Mouse (Mus musculus) CH12.LX (cell line): ENCODE data around the gene Ccdc148. TPM values are rescaled to one million over a fixed set of nuclear protein-coding genes. Genes with fewer than 3 reads are reported as not detected.

Experiments
- DNase-seq: peaks from one replicate; pipeline ENCODE4 v3.0.0-alpha.2; 2013; ENCODE audit errors: extremely low read depth
- H3K27ac ChIP-seq: 2 replicates; pipeline ENCODE4 v1.5.1; 2012; ENCODE audit warnings: low read depth, mild to moderate bottlenecking, control low read depth, moderate library complexity; ENCODE audit not compliant: insufficient read depth
- H3K27me3 ChIP-seq: replicated peaks from 2 replicates; pipeline ENCODE3; 2012; ENCODE audit warnings: inconsistent platforms
- H3K36me3 ChIP-seq, 2 experiments: replicated peaks in 1 of 2; 2 replicates each; pipeline versions ENCODE3 to v1.6.1; 2012; ENCODE audit warnings: inconsistent platforms in 1 of 2, low read length in 1 of 2, mild to moderate bottlenecking in 1 of 2, mixed read lengths in 1 of 2, moderate library complexity in 1 of 2; ENCODE audit not compliant: control insufficient read depth in 1 of 2, insufficient read depth in 1 of 2
- H3K4me1 ChIP-seq, 2 experiments: 2 replicates each; pipeline ENCODE4 v1.6.1; 2012; ENCODE audit warnings: inconsistent platforms in 1 of 2, moderate library complexity in 1 of 2; ENCODE audit not compliant: insufficient read depth in 2 of 2, control insufficient read depth in 1 of 2
- H3K4me2 ChIP-seq: 2 replicates; pipeline ENCODE4 v1.6.1; 2012; ENCODE audit warnings: low read depth, mild to moderate bottlenecking, control low read depth; ENCODE audit not compliant: poor library complexity, insufficient read depth, severe bottlenecking
- H3K4me3 ChIP-seq, 3 experiments: fragments of 150-350 bp in 1 of 3; sonication (generic) in 1 of 3; replicated peaks in 1 of 3; 2 replicates each; pipeline versions ENCODE3 to v1.5.1; 2011 to 2012; ENCODE audit warnings: low read depth in 2 of 3, low read length in 2 of 3, mild to moderate bottlenecking in 2 of 3, moderate library complexity in 2 of 3, control low read depth in 1 of 3, improper control_type of control experiment in 1 of 3, inconsistent platforms in 1 of 3, mixed read lengths in 1 of 3; ENCODE audit not compliant: poor library complexity in 1 of 3
- H3K79me2 ChIP-seq: replicated peaks from 2 replicates; pipeline ENCODE4 v1.6.1; 2012; ENCODE audit warnings: mild to moderate bottlenecking, moderate library complexity; ENCODE audit not compliant: control insufficient read depth, poor library complexity, insufficient read depth, severe bottlenecking; ENCODE audit errors: extremely low read depth
- H3K9ac ChIP-seq: 2 replicates; pipeline ENCODE4 v1.6.1; 2012; ENCODE audit warnings: low read depth, mild to moderate bottlenecking, control low read depth, moderate library complexity; ENCODE audit not compliant: insufficient read depth
- H3K9me3 ChIP-seq: replicated peaks from 2 replicates; pipeline ENCODE3; 2012; ENCODE audit warnings: low read length, inconsistent platforms, mixed read lengths
- CTCF ChIP-seq, 2 experiments: IDR thresholded peaks in 1 of 2; conservative IDR thresholded peaks in 1 of 2; 2 replicates each; pipeline ENCODE4 v1.5.1; 2011 to 2012; ENCODE audit warnings: low read depth in 2 of 2, low read length in 2 of 2, improper control_type of control experiment in 1 of 2, inconsistent platforms in 1 of 2, mild to moderate bottlenecking in 1 of 2, moderate library complexity in 1 of 2
- E2F4 ChIP-seq: IDR thresholded peaks from 2 replicates; pipeline ENCODE4 v1.6.1; 2011; ENCODE audit warnings: low read depth, low read length, improper control_type of control experiment; ENCODE audit not compliant: insufficient replicate concordance
- EP300 ChIP-seq: IDR thresholded peaks from 2 replicates; pipeline ENCODE4 v1.6.1; 2011; ENCODE audit warnings: low read length, improper control_type of control experiment
- ETS1 ChIP-seq: conservative IDR thresholded peaks from 2 replicates; pipeline ENCODE4 v1.6.1; 2012; ENCODE audit warnings: low read depth, mild to moderate bottlenecking, inconsistent platforms, low read length, improper control_type of control experiment, moderate library complexity
- GABPA ChIP-seq: IDR thresholded peaks from 2 replicates; pipeline ENCODE4 v1.6.1; 2012; ENCODE audit warnings: low read depth, low read length, improper control_type of control experiment, inconsistent platforms; ENCODE audit not compliant: insufficient replicate concordance
- HCFC1 ChIP-seq: IDR thresholded peaks from 2 replicates; pipeline ENCODE4 v1.6.1; 2012; ENCODE audit warnings: low read depth, mild to moderate bottlenecking, inconsistent platforms, low read length, improper control_type of control experiment
- IRF4 ChIP-seq: IDR thresholded peaks from 2 replicates; pipeline ENCODE4 v1.6.1; 2014; ENCODE audit warnings: low read depth, mild to moderate bottlenecking, inconsistent platforms, low read length, improper control_type of control experiment
- JUND ChIP-seq: conservative IDR thresholded peaks from 2 replicates; pipeline ENCODE4 v1.6.1; 2011; ENCODE audit warnings: low read depth, low read length, improper control_type of control experiment
- KAT2A ChIP-seq: IDR thresholded peaks from 2 replicates; pipeline ENCODE4 v1.6.1; 2012; ENCODE audit warnings: low read length, improper control_type of control experiment, inconsistent platforms; ENCODE audit not compliant: insufficient replicate concordance
- MXI1 ChIP-seq: IDR thresholded peaks from 2 replicates; pipeline ENCODE4 v1.6.1; 2011; ENCODE audit warnings: mild to moderate bottlenecking, low read depth, low read length, improper control_type of control experiment
- MYC ChIP-seq: IDR thresholded peaks from 2 replicates; pipeline ENCODE4 v1.6.1; 2011; ENCODE audit warnings: low read depth, mild to moderate bottlenecking, improper control_type of control experiment, low read length
- NELFE ChIP-seq: IDR thresholded peaks from 2 replicates; pipeline ENCODE4 v1.6.1; 2011; ENCODE audit warnings: low read depth, low read length, improper control_type of control experiment
- NRF1 ChIP-seq: IDR thresholded peaks from 2 replicates; pipeline ENCODE4 v1.6.1; 2014; ENCODE audit warnings: low read depth, mild to moderate bottlenecking, inconsistent platforms, low read length, improper control_type of control experiment, moderate library complexity
- PAX5 ChIP-seq: IDR thresholded peaks from 2 replicates; pipeline ENCODE4 v1.6.1; 2012; ENCODE audit warnings: low read length, inconsistent platforms, mixed read lengths
- POLR2AphosphoS2 ChIP-seq: IDR thresholded peaks from 2 replicates; pipeline ENCODE4 v1.6.1; 2011; ENCODE audit warnings: low read depth, low read length, improper control_type of control experiment
- RCOR1 ChIP-seq: conservative IDR thresholded peaks from 2 replicates; pipeline ENCODE4 v1.6.1; 2012; ENCODE audit warnings: low read depth, mild to moderate bottlenecking, inconsistent platforms, low read length, improper control_type of control experiment
- SIN3A ChIP-seq: IDR thresholded peaks from 2 replicates; pipeline ENCODE4 v1.6.1; 2012; ENCODE audit warnings: low read length, improper control_type of control experiment, inconsistent platforms
- TBP ChIP-seq: conservative IDR thresholded peaks from 2 replicates; pipeline ENCODE4 v1.6.1; 2011; ENCODE audit warnings: low read depth, low read length, improper control_type of control experiment
- TCF12 ChIP-seq: IDR thresholded peaks from 2 replicates; pipeline ENCODE4 v1.6.1; 2014; ENCODE audit warnings: low read depth, mild to moderate bottlenecking, inconsistent platforms, low read length, improper control_type of control experiment
- UBTF ChIP-seq: IDR thresholded peaks from 2 replicates; pipeline ENCODE4 v1.6.1; 2012; ENCODE audit warnings: low read depth, mild to moderate bottlenecking, inconsistent platforms, low read length, improper control_type of control experiment, moderate library complexity
- ZC3H11A ChIP-seq: IDR thresholded peaks from 2 replicates; pipeline ENCODE4 v1.6.1; 2012; ENCODE audit warnings: low read depth, mild to moderate bottlenecking, inconsistent platforms, low read length, improper control_type of control experiment
- ZKSCAN1 ChIP-seq: IDR thresholded peaks from 2 replicates; pipeline ENCODE4 v1.6.1; 2012; ENCODE audit warnings: low read depth, inconsistent platforms, low read length, improper control_type of control experiment, borderline replicate concordance
- ZMIZ1 ChIP-seq: IDR thresholded peaks from 2 replicates; pipeline ENCODE4 v1.6.1; 2012; ENCODE audit warnings: low read depth, mild to moderate bottlenecking, inconsistent platforms, low read length, improper control_type of control experiment
- dilution Hi-C: fragments of 300-500 bp; cut with MboI; formaldehyde crosslinking; loops from 2 replicates; pipeline ENCODE4 v1.14.3; 2020; ENCODE audit warnings: low sequenced_read_pairs; ENCODE audit not compliant: extremely low pct_unique_long_range_greater_than_20kb, extremely low pct_ligation_motif_present
- in situ Hi-C: fragments of 300-500 bp; cut with MboI; formaldehyde crosslinking; loops from 3 replicates; pipeline ENCODE4 v1.14.3; 2019; ENCODE audit warnings: low sequenced_read_pairs, low pct_ligation_motif_present, low pct_unique_long_range_greater_than_20kb, mixed read lengths
- polyA plus RNA-seq: library from polyadenylated mRNA; unstranded; fragments of >175 nt; gene quantifications from 2 replicates; pipeline ENCODE4 v1.2.1, GENCODE M21; 2012; ENCODE audit warnings: low read depth; ENCODE audit not compliant: insufficient read length
- total RNA-seq, 2 experiments: library from RNA; depleted of rRNA; stranded (reverse); fragments of 300-350 nt in 1 of 2; fragments of >200 nt in 1 of 2; gene quantifications; 2 replicates each; pipeline ENCODE4 v1.2.3; 2012 to 2014

Ccdc148 gene
- total and polyA plus RNA-seq, 3 experiments = not detected

GRCm38 (mm10) chr2:59190186-59190585 is 29.7 kb upstream of the Ccdc148 start:
- Histone ChIP-seq H3K27ac (no peak overlapping the region), H3K79me2 (no peaks in the 10 kb centered on the region), H3K27me3 (no peaks in the 10 kb centered on the region), H3K36me3 (no peaks in the 10 kb centered on the region), H3K4me3 (no peak overlapping the region), H3K9ac (no peak overlapping the region), H3K9me3 (peaks cover 72% of the 10 kb centered on the region), H3K4me1 (no peaks in the 10 kb centered on the region), H3K4me2 (no peak overlapping the region)
- DNase-seq = no peak
- TF ChIP-seq TCF12 (no peak), MYC (no peak), POLR2AphosphoS2 (no peak), RCOR1 (no peak)
- in situ Hi-C loops (no loop called here), dilution Hi-C loops (no loop called here)

- H3K4me3 ChIP-seq = no peak overlapping the region
- no peaks in the 10 kb centered on the region for H3K79me2 ChIP-seq
- no peak for DNase-seq
- no peaks in the 10 kb centered on the region for H3K36me3 ChIP-seq
- no peak overlapping the region for H3K27ac ChIP-seq
- H3K27me3 ChIP-seq = no peaks in the 10 kb centered on the region
- H3K9me3 ChIP-seq = peaks cover 71% of the 10 kb centered on the region
- dilution Hi-C loops (no loop called here), in situ Hi-C loops (no loop called here)
- TF ChIP-seq ZKSCAN1 (no peak), IRF4 (no peak), NRF1 (no peak), SIN3A (no peak), CTCF (conservative IDR thresholded peaks at IDR 0.05 in 1 of 2, IDR thresholded peaks at IDR 0.05 in 1 of 2; ENCODE audit: low read depth in 2 of 2, low read length in 2 of 2) (no peak), JUND (no peak), ZC3H11A (no peak), EP300 (no peak), UBTF (no peak)
- no peaks in the 10 kb centered on the region for H3K4me1 ChIP-seq
- no peak overlapping the region for H3K4me2 ChIP-seq
- no peak overlapping the region for H3K9ac ChIP-seq
Measured at GRCm38 (mm10) chr2:59189661-59190185, 29.2 kb upstream of the Ccdc148 start.

DNA sequence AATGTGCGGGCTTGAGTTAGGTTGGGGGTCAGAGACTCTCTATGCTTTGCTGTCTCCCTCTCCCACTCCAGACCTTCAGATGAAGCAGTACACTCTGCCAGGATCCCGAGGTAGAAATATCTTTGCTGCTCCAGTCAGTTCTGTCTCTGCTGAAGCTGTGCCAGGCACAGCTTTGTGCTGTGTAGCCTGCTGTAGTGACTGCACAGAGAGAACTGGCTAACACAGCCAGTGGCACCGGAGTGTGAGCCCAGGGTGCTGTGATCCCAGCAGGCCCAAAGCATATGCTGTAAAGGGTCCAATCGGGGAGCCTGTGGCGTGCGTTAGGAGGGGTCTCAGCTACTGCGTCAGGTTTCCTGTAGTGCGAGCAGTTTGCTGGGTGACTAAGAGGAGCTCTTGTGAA is 27.8 kb upstream of the Ccdc148 start:
- no peaks in the 10 kb centered on the region for H3K4me1 ChIP-seq
- TF ChIP-seq POLR2AphosphoS2 (no peak), MXI1 (no peak), E2F4 (no peak), HCFC1 (no peak), SIN3A (no peak), GABPA (no peak), TBP (no peak), CTCF (conservative IDR thresholded peaks at IDR 0.05 in 1 of 2, IDR thresholded peaks at IDR 0.05 in 1 of 2; ENCODE audit: low read depth in 2 of 2, low read length in 2 of 2) (no peak), ZMIZ1 (no peak), JUND (no peak), NELFE (no peak), KAT2A (no peak), ETS1 (no peak), PAX5 (no peak)
- TF ChIP-seq, all 38 proteins: peak for 0
- no peak for DNase-seq
- Histone ChIP-seq H3K9me3 (peaks cover 68% of the 10 kb centered on the region), H3K9ac (no peak overlapping the region), H3K27ac (no peak overlapping the region), H3K4me3 (no peak overlapping the region), H3K79me2 (no peaks in the 10 kb centered on the region), H3K27me3 (no peaks in the 10 kb centered on the region), H3K4me2 (no peak overlapping the region), H3K36me3 (no peaks in the 10 kb centered on the region)
- dilution Hi-C loops (no loop called here), in situ Hi-C loops (no loop called here)
